In the genomic region with DNA sequence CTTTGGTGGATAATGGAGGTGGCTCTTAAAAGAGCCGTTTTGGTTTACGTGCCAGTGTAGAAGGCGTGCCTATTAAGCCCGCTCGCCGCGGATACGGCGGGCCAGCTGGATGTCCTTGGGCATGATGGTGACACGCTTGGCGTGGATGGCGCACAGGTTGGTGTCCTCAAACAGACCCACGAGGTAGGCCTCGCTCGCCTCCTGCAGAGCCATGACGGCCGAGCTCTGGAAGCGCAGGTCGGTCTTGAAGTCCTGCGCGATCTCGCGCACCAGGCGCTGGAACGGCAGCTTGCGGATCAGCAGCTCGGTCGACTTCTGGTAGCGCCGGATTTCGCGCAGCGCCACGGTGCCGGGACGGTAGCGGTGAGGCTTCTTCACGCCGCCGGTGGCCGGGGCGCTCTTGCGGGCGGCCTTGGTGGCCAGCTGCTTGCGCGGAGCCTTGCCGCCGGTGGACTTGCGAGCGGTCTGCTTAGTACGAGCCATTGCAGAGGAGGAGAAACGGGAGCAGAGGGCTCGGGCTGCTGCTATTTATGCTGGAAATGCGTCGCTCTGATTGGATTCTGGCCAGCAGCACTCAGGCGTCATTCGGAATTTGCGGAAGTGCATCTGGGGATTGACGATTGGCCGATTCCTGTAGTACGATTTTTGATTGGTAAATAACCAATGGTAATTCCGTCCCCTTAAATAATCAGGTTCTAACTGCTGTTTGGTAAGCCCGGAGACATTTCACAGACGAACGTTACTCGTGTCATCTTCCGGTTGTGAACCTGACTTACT, we compare ENCODE assay signal across 8 mouse cellular contexts. TPM values are rescaled to one million over a fixed set of nuclear protein-coding genes. Genes with fewer than 3 reads are reported as not detected.
A peak's percentile ranks its signal among the peaks of the same experiment; 100 is the strongest.
DNase-seq lines count a peak whose midpoint lies in the region; ATAC-seq lines count a peak whose summit lies in the region.
"Not testable (repeated sequence)": the region's sequence is repeated elsewhere in the genome, so short reads cannot be mapped to it uniquely, and the experiment has no call there.

Hist1h3e (minus strand) TSS at position 487 of the 777 bp plus-strand sequence.

- peak; percentile 99 for ATAC-seq in hindbrain, embryonic 11.5 days (ENCODE audit: low FRiP score)

- peak within 1 kb of the TSS; percentile 95 for H3K27ac ChIP-seq in hindbrain, embryonic 11.5 days (ENCODE audit: low read depth, low read length)

- H3K4me1 ChIP-seq in hindbrain, embryonic 11.5 days (replicated peaks; ENCODE audit: control insufficient read depth, insufficient read depth, low read length) = not testable (repeated sequence)

- H3K9me3 ChIP-seq in hindbrain, embryonic 11.5 days (ENCODE audit: control insufficient read depth, low read length) = not testable (repeated sequence)

- H3K4me3 ChIP-seq in hindbrain, embryonic 11.5 days (ENCODE audit: low read depth, low read length) = peak within 1 kb of the TSS; percentile 31

- 1% methylated on average over 37 of the region's 67 CpGs for WGBS in hindbrain, embryonic 11.5 days

- H3K4me2 ChIP-seq in hindbrain, embryonic 11.5 days (replicated peaks; ENCODE audit: low read depth, low read length) = peak within 1 kb of the TSS; percentile 58

- H3K27me3 ChIP-seq in hindbrain, embryonic 11.5 days (ENCODE audit: control insufficient read depth, insufficient read depth, low read length) = not testable (repeated sequence)

- not testable (repeated sequence) for H3K36me3 ChIP-seq in hindbrain, embryonic 11.5 days (ENCODE audit: control insufficient read depth, insufficient read depth, low read length)

- DNase-seq in MN1 (ENCODE audit: low spot score) = peak; percentile 96
- peak; percentile 94 for DNase-seq in cerebellum, adult 9-11 months
- peak; percentile 94 to 98 for DNase-seq in frontal cortex, adult 2 months (ENCODE audit: extremely low spot score in 1 of 2, low spot score in 1 of 2)
- DNase-seq in hindbrain, embryonic 11.5 days (ENCODE audit: low spot score) = peak; percentile 96
- peak; percentile 94 to 95 for DNase-seq in layer of hippocampus, postnatal 10 days (ENCODE audit: low spot score in 2 of 2)
- DNase-seq in lung, postnatal 10 days = peak; percentile 96
- peak; percentile 91 for DNase-seq in ovary, postnatal 36 days (ENCODE audit: low spot score)
- peak; percentile 91 for DNase-seq in thymus, postnatal 25 days

- peak within 1 kb of the TSS; percentile 66 for H3K9ac ChIP-seq in hindbrain, embryonic 11.5 days (ENCODE audit: low read depth, low read length)

RNA-seq across cellular contexts. Expression of gene Hist1h3e, which starts in this region (rescaled TPM):
- 2.2 and 3.3 TPM in 2 replicates for polyA plus RNA-seq in frontal cortex, adult 2 months (2012; rRNA removed)
- 6.7 and 6.9 TPM in 2 replicates for polyA plus RNA-seq in hindbrain, embryonic 11.5 days (2014; fragmentation: Nextera tagmentation; extraction: Ambion mirVana)
- total RNA-seq in layer of hippocampus, postnatal 10 days (2021) = 10 to 100 TPM; 77.0 to 85.3 TPM

Comparison
In these comparisons a context has a peak if more than half of its experiments do, and no peak if none do; other contexts are left out.
1. Peak in every context shown above with its lines: DNase-seq, ATAC-seq, H3K4me3 ChIP-seq and H3K27ac ChIP-seq.